Mouse (Mus musculus) ES-E14 (cell line): ENCODE measurements at regions not wholly inside any gene's neighbourhood (a gene's known extent, or its start where the extent isn't known, plus 50 kb on each side); places are given as distances from the start of the nearest gene placed in this dataset.

Source experiments
- CHD2 ChIP-seq: IDR thresholded peaks from 2 replicates; pipeline ENCODE4 v1.6.1; 2014; ENCODE audit warnings: mild to moderate bottlenecking, low read depth, low read length, inconsistent platforms
- HCFC1 ChIP-seq: IDR thresholded peaks from 2 replicates; pipeline ENCODE4 v1.6.1; 2012; ENCODE audit warnings: low read length, inconsistent platforms, borderline replicate concordance; ENCODE audit not compliant: insufficient read depth
- MAFK ChIP-seq: IDR thresholded peaks from 2 replicates; pipeline ENCODE4 v1.6.1; 2014; ENCODE audit warnings: mild to moderate bottlenecking, low read depth, low read length, inconsistent platforms; ENCODE audit not compliant: insufficient read depth
- ZNF384 ChIP-seq: IDR thresholded peaks from 2 replicates; pipeline ENCODE4 v1.6.1; 2012; ENCODE audit warnings: low read depth, low read length, inconsistent platforms

DNA sequence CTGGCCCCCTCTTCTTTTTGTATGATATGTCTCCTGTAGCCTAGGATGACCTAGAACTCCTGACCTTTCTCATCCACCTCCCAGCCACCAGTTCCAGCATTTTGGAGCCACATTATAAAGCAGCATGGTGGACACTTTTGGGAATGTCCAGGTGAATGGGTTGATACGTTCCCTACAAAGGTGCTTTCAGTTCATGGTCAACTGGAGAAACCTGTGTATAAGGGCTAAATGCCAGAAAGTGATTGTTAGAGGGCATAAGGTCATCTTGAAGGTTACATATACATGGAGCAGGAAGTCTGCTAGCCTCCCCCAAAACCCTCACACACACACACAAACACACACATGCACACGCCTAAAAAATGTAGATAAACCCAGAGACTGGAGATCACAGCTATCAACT lies 86.1 kb upstream of the Tbx3 start:
- TF ChIP-seq HCFC1 (no peak), CHD2 (no peak), ZNF384 (no peak), MAFK (no peak)
